Mouse (Mus musculus) bone marrow macrophage, adult 2 months (primary cell): ENCODE data around the gene Sh3rf1.

ENCODE experiments used
- CTCF ChIP-seq: IDR thresholded peaks from 2 replicates; pipeline ENCODE4 v1.5.1; 2012; ENCODE audit warnings: low read depth, mild to moderate bottlenecking, low read length, moderate library complexity
- POLR2A ChIP-seq: IDR thresholded peaks from 2 replicates; pipeline ENCODE4 v1.6.1; 2012; ENCODE audit warnings: mild to moderate bottlenecking, low read depth, low read length, borderline replicate concordance

DNA sequence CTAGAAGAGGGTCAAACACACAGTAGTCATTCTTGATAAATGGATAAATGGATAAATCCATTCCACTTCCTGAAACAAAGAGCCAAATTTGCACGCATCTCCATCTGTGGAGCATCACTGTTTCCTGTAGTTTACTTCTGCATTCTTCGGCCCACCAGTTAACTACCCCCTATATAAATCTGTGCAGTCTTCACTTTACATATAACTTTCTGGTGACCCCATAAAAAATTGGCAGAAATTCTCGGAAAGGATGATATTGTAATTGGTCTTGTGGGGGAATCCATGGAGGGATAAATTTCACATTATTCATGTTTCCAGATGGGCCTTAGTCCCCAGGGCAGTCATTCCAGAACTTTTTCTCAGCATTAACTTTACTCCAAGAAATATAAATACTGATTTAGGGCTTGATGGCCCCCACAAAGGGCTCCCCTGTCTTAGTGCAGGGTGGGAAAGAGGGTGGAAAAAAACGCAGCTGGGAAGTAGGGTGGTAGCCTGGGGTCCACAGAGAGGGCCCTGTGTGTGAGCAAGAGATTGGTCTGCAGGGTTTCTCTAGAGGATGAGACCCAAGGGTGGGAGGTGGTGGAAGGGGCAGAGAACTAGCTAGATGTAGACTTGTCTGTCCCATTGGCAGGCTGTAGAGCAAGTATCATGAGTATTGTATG, 205.3 kb downstream of the Sh3rf1 start:
- TF ChIP-seq CTCF, result no peak
- no peak for TF ChIP-seq POLR2A
